Mouse (Mus musculus) embryo, embryonic 10 days (tissue): ENCODE data around the gene Myo1e.

Source experiments
- DNase-seq: peaks from one replicate; pipeline ENCODE4 v3.0.0-alpha.2; 2015; ENCODE audit warnings: low spot score

Myo1e gene

GRCm38 (mm10) chr9:70365915-70366314 is 158.8 kb downstream of the Myo1e start:
- no peak for DNase-seq

- no peak for DNase-seq
Measured at GRCm38 (mm10) chr9:70366898-70367297, 159.7 kb downstream of the Myo1e start.

GRCm38 (mm10) chr9:70371638-70372037 is 164.5 kb downstream of the Myo1e start:
- DNase-seq = no peak

GRCm38 (mm10) chr9:70379502-70380467 is 172.6 kb downstream of the Myo1e start:
- DNase-seq = no peak

GRCm38 (mm10) chr9:70382091-70382490 is 174.9 kb downstream of the Myo1e start:
- no peak for DNase-seq

- no peak for DNase-seq
Measured at GRCm38 (mm10) chr9:70383750-70384149, 176.6 kb downstream of the Myo1e start.

- DNase-seq = no peak
Measured at GRCm38 (mm10) chr9:70384494-70384893, 177.3 kb downstream of the Myo1e start.

- DNase-seq = no peak
Measured at GRCm38 (mm10) chr9:70384958-70385728, 178.0 kb downstream of the Myo1e start.

- DNase-seq = no peak
Measured at GRCm38 (mm10) chr9:70387410-70388119, 180.4 kb downstream of the Myo1e start.

GRCm38 (mm10) chr9:70389548-70389947 is 182.4 kb downstream of the Myo1e start:
- DNase-seq = no peak

GRCm38 (mm10) chr9:70391042-70391441 is 183.9 kb downstream of the Myo1e start:
- DNase-seq = no peak

GRCm38 (mm10) chr9:70391660-70392562 is 184.8 kb downstream of the Myo1e start:
- DNase-seq = no peak

GRCm38 (mm10) chr9:70392563-70392907 is 185.4 kb downstream of the Myo1e start:
- DNase-seq = peak; percentile 79

GRCm38 (mm10) chr9:70395617-70396016 is 188.5 kb downstream of the Myo1e start:
- DNase-seq = no peak

- DNase-seq = no peak
Measured at GRCm38 (mm10) chr9:70396083-70396482, 188.9 kb downstream of the Myo1e start.

GRCm38 (mm10) chr9:70401937-70402539 is 194.9 kb downstream of the Myo1e start:
- no peak for DNase-seq

- no peak for DNase-seq
Measured at GRCm38 (mm10) chr9:70406596-70406995, 199.4 kb downstream of the Myo1e start.

- no peak for DNase-seq
Measured at GRCm38 (mm10) chr9:70408791-70409190, 201.6 kb downstream of the Myo1e start.

- no peak for DNase-seq
Measured at GRCm38 (mm10) chr9:70409743-70410142, 202.6 kb downstream of the Myo1e start.

- no peak for DNase-seq
Measured at GRCm38 (mm10) chr9:70410668-70411067, 203.5 kb downstream of the Myo1e start.

- DNase-seq = no peak
Measured at GRCm38 (mm10) chr9:70413038-70413437, 205.9 kb downstream of the Myo1e start.
